Mouse (Mus musculus) heart, adult 2 months (tissue): ENCODE measurements around the gene Mettl1. TPM values are rescaled to one million over a fixed set of nuclear protein-coding genes. Genes with fewer than 3 reads are reported as not detected.

ENCODE experiments used
- DNase-seq, 2 experiments: peaks; one replicate each; pipeline ENCODE4 v3.0.0; 2021
- H3K27ac ChIP-seq: fragments of 200-600 bp; 2 replicates; pipeline ENCODE4 v1.8.1; 2022
- H3K27me3 ChIP-seq: fragments of 200-500 bp; 2 replicates; pipeline ENCODE4 v1.6.1; 2012; ENCODE audit warnings: mild to moderate bottlenecking, low read length, inconsistent platforms, mixed read lengths; ENCODE audit not compliant: control insufficient read depth, insufficient read depth
- H3K36me3 ChIP-seq: fragments of 200-500 bp; 2 replicates; pipeline ENCODE4 v1.6.1; 2012; ENCODE audit warnings: low read length, inconsistent platforms; ENCODE audit not compliant: control insufficient read depth, insufficient read depth
- H3K4me1 ChIP-seq: fragments of 200-500 bp; 2 replicates; pipeline ENCODE4 v1.6.1; 2011; ENCODE audit warnings: low read length; ENCODE audit not compliant: control insufficient read depth, insufficient read depth
- H3K4me3 ChIP-seq: fragments of 200-600 bp; 2 replicates; pipeline ENCODE4 v1.8.1; 2022
- H3K79me2 ChIP-seq: fragments of 200-500 bp; replicated peaks from 2 replicates; pipeline ENCODE4 v1.6.1; 2012; ENCODE audit warnings: mild to moderate bottlenecking, inconsistent platforms, low read length, moderate library complexity, mixed read lengths; ENCODE audit not compliant: control insufficient read depth, insufficient read depth
- H3K9ac ChIP-seq: fragments of 200-500 bp; 2 replicates; pipeline ENCODE4 v1.6.1; 2012; ENCODE audit warnings: low read depth, mild to moderate bottlenecking, control low read depth, inconsistent platforms, low read length, mixed read lengths
- CTCF ChIP-seq: fragments of 200-600 bp; IDR thresholded peaks from 2 replicates; pipeline ENCODE4 v1.8.1; 2022; ENCODE audit warnings: antibody characterized with exemption, mild to moderate bottlenecking, moderate library complexity
- EP300 ChIP-seq: fragments of 200-500 bp; IDR thresholded peaks from 2 replicates; pipeline ENCODE4 v1.6.1; 2011; ENCODE audit warnings: low read depth, low read length, control low read depth; ENCODE audit not compliant: insufficient read depth
- POLR2A ChIP-seq: fragments of 200-500 bp; IDR thresholded peaks from 2 replicates; pipeline ENCODE4 v1.6.1; 2011; ENCODE audit warnings: mild to moderate bottlenecking, low read depth, low read length, control low read depth; ENCODE audit not compliant: insufficient read depth
- WGBS: fragments of 180-500 bp; shearing (Covaris S2); methylation state at CpG from one replicate; pipeline ENCODE4 v1.1.7; 2018; 5-methylcytosine and 5-hydroxymethylcytosine counted together
- intact Hi-C: fragments of 180-260 bp; cut with DNase I; formaldehyde crosslinking; loops from one replicate; pipeline ENCODE4 v1.15.1; 2025
- polyA plus RNA-seq: library from polyadenylated mRNA; depleted of rRNA; stranded (reverse); fragments of >200 nt; gene quantifications from 2 replicates; pipeline ENCODE4 v1.2.3, GENCODE M21; 2012
- total RNA-seq, 2 experiments: library from RNA; stranded (reverse); gene quantifications; 2 replicates each; pipeline ENCODE4 v1.2.3; 2021

The Mettl1 gene
- total and polyA plus RNA-seq, 3 experiments: 6.3 to 12.3 (median 7.0) TPM

DNA sequence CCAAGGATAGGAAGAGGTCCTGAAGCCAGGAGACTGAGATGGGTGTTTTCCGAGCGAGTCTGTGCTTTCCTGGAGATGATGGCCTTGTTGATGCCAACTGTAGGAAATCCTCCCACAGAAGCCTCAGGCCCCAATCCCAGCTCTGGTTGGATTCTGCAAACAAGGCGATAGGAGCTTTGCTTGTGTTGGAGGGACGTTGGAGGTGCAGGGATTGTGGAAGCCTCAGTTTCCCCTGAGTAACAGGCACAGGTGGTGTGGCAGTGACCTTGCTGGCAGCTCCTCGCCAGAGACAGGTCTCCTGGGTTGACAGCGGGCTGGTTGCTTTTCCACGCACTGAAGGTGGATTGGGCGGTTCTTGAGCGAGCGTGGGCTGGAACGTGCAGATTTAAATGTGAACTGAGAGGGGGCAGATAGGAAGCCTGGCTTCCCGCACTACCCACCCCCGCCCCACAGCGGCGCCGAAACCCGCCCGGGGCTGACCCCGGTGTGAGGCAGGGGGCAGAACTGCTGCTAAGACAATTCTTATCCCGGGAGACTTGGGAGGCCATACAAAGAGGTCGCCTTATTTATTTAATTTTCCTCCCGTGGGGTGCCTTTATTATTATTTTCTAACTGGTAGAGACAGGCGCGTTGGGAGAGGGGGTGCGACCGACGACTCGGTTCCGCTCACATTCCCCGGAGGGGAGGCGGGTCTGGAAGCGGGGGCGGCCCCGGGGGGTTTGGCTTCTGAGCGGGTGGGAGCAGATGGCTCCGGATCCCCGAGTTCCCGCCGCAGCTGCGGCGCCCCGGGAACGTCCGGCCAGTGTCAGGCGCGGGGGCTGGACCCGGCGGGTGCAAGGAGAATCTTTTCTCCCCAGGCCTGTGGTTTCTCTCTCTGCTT is 39.9 kb downstream of the Mettl1 start:
- Histone ChIP-seq H3K4me1 (no peaks in the 10 kb centered on the region), H3K27me3 (no peaks in the 10 kb centered on the region; the same call in 1 of the 2 replicates), H3K9ac (peak overlapping the region; percentile 7), H3K79me2 (no peaks in the 10 kb centered on the region), H3K36me3 (no peaks in the 10 kb centered on the region), H3K27ac (peak overlapping the region; percentile 41), H3K4me3 (peak overlapping the region; percentile 53)
- WGBS: 8% methylated on average over 48 of the region's 48 CpGs
- peak; percentile 68 to 72 for DNase-seq
- intact Hi-C loops: no loop called here
- TF ChIP-seq EP300: no peak
- peak; percentile 29 for TF ChIP-seq CTCF

GRCm38 (mm10) chr10:127081996-127082620 is 40.9 kb downstream of the Mettl1 start:
- H3K27me3 ChIP-seq: no peaks in the 10 kb centered on the region; the same call in 1 of the 2 replicates

DNA sequence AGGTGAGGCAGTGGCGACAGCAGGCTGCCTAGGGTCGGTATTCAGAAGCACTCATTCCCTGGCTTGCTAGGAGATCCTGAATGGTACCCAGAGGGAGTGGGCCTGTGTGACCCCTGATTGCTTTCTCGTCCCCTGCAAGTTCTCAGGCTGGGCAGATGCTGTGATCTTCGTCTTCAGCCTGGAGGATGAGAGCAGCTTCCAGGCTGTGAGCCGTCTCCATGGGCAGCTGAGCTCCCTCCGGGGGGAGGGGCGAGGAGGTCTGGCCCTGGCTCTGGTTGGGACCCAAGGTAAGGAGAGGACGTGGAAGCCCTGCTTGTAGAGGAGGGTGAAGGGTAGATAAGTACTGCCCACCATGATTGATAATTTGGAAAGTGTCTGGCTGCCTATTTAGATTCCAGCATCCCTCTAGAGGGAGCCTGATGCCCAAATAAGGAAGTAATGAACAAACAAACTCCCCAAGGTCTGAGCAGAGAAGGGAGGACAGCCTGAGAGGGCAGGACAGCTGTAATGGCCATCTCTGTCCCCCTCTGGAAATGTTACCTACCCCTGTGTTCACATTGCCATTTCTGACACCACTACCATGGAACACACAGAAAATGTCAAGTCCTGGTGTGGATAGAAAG is 42.2 kb downstream of the Mettl1 start:
- H3K4me3 ChIP-seq: no peak overlapping the region
- TF ChIP-seq CTCF (no peak), POLR2A (no peak), EP300 (no peak)
- no peaks in the 10 kb centered on the region for H3K36me3 ChIP-seq
- no peak overlapping the region for H3K27ac ChIP-seq
- H3K9ac ChIP-seq: no peak overlapping the region
- intact Hi-C loops: no loop called here
- no peaks in the 10 kb centered on the region for H3K79me2 ChIP-seq
- H3K27me3 ChIP-seq: no peaks in the 10 kb centered on the region; the same call in 1 of the 2 replicates
- no peak for DNase-seq
- no peaks in the 10 kb centered on the region for H3K4me1 ChIP-seq
- WGBS: 41% methylated on average over 8 of the region's 8 CpGs

More at GRCm38 (mm10) chr10:127081996-127082620, 40.9 kb downstream of the Mettl1 start:
- DNase-seq: no peak
- Histone ChIP-seq H3K4me1 (no peaks in the 10 kb centered on the region), H3K4me3 (no peak overlapping the region), H3K79me2 (no peaks in the 10 kb centered on the region), H3K9ac (no peak overlapping the region), H3K36me3 (no peaks in the 10 kb centered on the region), H3K27ac (no peak overlapping the region)
- WGBS: 29% methylated on average over 8 of the region's 8 CpGs
- TF ChIP-seq EP300: no peak
- intact Hi-C loops: no loop called here

- Histone ChIP-seq H3K27ac (no peak overlapping the region), H3K4me1 (no peaks in the 10 kb centered on the region), H3K27me3 (no peaks in the 10 kb centered on the region; the same call in 1 of the 2 replicates), H3K9ac (no peak overlapping the region), H3K36me3 (no peaks in the 10 kb centered on the region), H3K4me3 (no peak overlapping the region), H3K79me2 (no peaks in the 10 kb centered on the region)
- intact Hi-C loops: no loop called here
- DNase-seq: no peak
- WGBS: 51% methylated on average over 5 of the region's 5 CpGs
- no peak for TF ChIP-seq POLR2A
- TF ChIP-seq CTCF: no peak
- TF ChIP-seq EP300: no peak
Observed at GRCm38 (mm10) chr10:127083915-127084306, 42.7 kb downstream of the Mettl1 start.

DNA sequence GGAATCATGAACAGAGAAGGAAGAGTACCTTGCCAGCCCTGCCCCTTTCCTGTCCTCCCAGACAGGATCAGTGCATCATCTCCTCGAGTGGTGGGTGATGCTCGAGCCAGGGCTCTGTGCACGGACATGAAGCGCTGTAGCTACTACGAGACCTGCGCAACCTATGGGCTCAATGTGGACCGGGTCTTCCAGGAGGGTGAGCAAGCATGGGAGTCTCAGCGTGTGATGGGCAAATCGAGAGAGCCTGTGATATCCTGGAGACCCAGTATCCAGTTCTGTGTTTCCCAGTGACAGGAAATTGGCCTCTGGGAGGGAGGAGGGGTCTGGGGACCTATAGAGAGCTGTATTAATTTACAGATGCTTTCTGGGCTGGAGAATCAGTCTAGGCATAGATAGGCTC is 43.8 kb downstream of the Mettl1 start:
- Histone ChIP-seq H3K27me3 (no peaks in the 10 kb centered on the region), H3K27ac (no peak overlapping the region), H3K4me1 (no peaks in the 10 kb centered on the region), H3K36me3 (no peaks in the 10 kb centered on the region), H3K9ac (no peak overlapping the region), H3K79me2 (no peaks in the 10 kb centered on the region), H3K4me3 (no peak overlapping the region)
- TF ChIP-seq EP300 (no peak), CTCF (no peak), POLR2A (no peak)
- intact Hi-C loops: no loop called here
- 71% methylated on average over 9 of the region's 9 CpGs for whole genome bisulfite sequencing
- no peak for DNase-seq
